Mouse (Mus musculus) ES-E14 (cell line): ENCODE measurements around the gene Noc2l.

ENCODE experiments used
- ZC3H11A ChIP-seq: IDR thresholded peaks from 2 replicates; pipeline ENCODE4 v1.6.1; 2012; ENCODE audit warnings: low read depth, mild to moderate bottlenecking, inconsistent platforms, low read length, borderline replicate concordance
- ZNF384 ChIP-seq: IDR thresholded peaks from 2 replicates; pipeline ENCODE4 v1.6.1; 2012; ENCODE audit warnings: low read depth, low read length, inconsistent platforms

DNA sequence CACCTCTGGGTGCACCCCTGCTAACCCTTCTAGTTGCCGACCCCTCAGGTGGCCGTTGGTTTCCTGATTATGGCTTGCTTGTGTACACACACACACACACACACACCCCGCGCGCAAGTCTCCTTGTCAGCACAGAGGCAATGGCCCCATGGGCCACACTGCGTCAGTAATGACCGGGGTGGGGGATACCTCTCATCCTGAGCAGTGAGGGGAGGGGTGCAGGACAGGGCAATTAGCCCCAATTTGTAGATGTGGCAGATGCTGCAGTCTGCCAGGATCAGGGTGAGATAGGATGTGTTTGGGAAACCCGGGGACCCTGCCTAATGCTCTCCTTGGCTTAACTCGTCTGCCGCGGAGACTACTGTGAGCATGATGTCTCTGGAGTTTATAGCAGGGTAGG lies 13.8 kb downstream of the Noc2l start:
- TF ChIP-seq ZC3H11A, result no peak
- TF ChIP-seq ZNF384, result no peak
